Mouse (Mus musculus): Measurements from ENCODE around the gene Ddx18. TPM values are rescaled to one million over a fixed set of nuclear protein-coding genes. Genes with fewer than 3 reads are reported as not detected.

Ddx18 gene
- 57.7 TPM for polyA plus RNA-seq (2012; fragmentation: generic; extraction: Trizol)
- long read RNA-seq, experiment 1, transcript Ddx18-201 (13 exons, 2,258 nt), result major isoform, 33 of 65 reads
- long read RNA-seq, experiment 1, partial matches to known transcripts, result 30 of 65 reads
- long read RNA-seq, experiment 1, other reads (novel, unspliced or antisense), result 2 of 65 reads
- long read RNA-seq, experiment 2, transcript Ddx18-201 (13 exons, 2,258 nt), result major isoform, 133 of 155 reads
- long read RNA-seq, experiment 2, partial matches to known transcripts, result 10 of 155 reads
- long read RNA-seq, experiment 2, other reads (novel, unspliced or antisense), result 12 of 155 reads

DNA sequence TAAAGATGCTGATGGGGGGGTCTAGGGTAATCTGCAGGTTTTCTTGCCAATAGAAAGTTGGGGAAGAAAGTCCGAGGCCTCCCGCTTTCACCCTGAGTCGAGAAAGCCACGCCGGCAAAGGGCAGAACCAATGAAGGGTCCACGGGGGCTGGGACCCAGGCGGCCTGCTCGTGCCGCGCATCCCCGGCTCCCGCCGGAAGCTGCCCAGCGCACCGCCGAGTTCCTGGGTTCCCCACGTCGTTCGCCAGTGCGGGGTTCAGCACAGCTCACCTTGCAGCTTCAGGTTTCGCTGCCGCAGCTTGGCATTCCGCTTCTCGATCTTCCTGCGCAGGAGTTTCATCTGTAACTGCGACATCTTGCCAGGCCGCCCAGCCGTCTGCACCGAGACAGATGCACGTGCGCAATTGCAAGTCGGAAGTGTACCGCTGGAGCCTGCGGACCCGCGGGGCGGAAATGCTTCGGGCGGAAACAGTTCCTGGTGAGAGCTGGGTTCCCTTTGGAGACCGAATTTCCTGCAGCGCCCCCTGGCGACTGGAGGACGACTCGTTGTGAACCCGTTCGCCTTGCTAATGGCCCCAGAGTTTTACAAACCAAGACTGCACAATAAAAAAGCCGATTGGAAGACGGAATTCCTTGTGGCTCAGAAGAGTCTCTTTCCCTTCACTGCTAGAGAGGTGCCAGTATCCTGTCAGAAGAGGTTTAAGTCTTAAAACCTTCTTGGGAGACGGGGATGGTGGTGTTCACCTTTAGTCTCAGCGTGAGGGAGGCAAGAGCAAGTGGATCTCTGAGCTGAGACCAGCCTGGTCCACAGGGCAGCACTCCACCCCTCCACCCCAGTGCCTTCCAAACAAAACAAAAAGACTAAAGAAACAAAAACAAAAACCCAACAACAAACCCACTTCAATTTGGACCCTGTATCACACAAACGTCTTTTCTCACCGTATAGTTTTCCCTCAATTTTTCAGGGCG is at the start of gene Ddx18:
TSS of gene Ddx18 (minus strand) at position 469 of the 969 bp plus-strand sequence.
- Histone ChIP-seq H3K79me2 (ENCODE audit: control insufficient read depth, insufficient read depth) (peaks cover 38% of the 10 kb centered on the region), H3K36me3 (ENCODE audit: control insufficient read depth, insufficient read depth) (peaks cover 22% of the 10 kb centered on the region), H3K27me3 (ENCODE audit: control insufficient read depth, insufficient read depth, insufficient read length) (no peaks in the 10 kb centered on the region), H3K4me3 (ENCODE audit: insufficient read depth, poor library complexity, severe bottlenecking) (peak within 1 kb of the TSS; percentile 76), H3K79me3 (ENCODE audit: low read depth) (peaks cover 28% of the 10 kb centered on the region), H3ac (ENCODE audit: control insufficient read depth, insufficient read length, low read depth) (peak within 1 kb of the TSS; percentile 99)
- TF ChIP-seq CEBPB (IDR thresholded peaks at IDR 0.05; ENCODE audit: low read depth) (no peak), CTCF (IDR thresholded peaks at IDR 0.05; ENCODE audit: control insufficient read depth, insufficient read depth, insufficient read length) (peak; percentile 84), USF1 (IDR thresholded peaks at IDR 0.05; ENCODE audit: low read depth) (peak; percentile 14), MAX (IDR thresholded peaks at IDR 0.05) (peak; percentile 94)

DNA sequence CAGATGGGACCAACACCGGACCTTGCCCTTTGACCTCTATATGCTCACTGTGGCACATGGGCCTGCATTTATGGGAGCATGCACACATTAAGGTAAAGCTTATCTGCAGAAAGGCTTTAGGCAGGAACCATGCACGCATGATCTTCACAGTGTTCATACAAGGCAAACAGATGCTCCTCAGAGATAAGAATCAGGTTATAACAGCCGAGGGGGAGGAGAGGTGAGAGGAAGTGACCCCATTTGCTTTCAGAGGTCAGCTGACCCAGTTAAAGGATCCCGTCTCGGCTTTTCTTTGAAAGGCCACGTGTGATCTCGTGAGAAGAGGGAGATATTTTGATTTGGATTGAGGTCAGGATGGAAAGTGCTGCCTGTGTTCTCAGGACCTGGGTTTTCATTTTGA is 40.2 kb upstream of the Ddx18 start:
- Histone ChIP-seq H3K79me3 (ENCODE audit: low read depth) (no peaks in the 10 kb centered on the region), H3K79me2 (ENCODE audit: control insufficient read depth, insufficient read depth) (no peaks in the 10 kb centered on the region), H3K4me3 (ENCODE audit: insufficient read depth, poor library complexity, severe bottlenecking) (no peak overlapping the region), H3ac (ENCODE audit: control insufficient read depth, insufficient read length, low read depth) (no peak overlapping the region), H3K27me3 (ENCODE audit: control insufficient read depth, insufficient read depth, insufficient read length) (no peaks in the 10 kb centered on the region), H3K36me3 (ENCODE audit: control insufficient read depth, insufficient read depth) (no peaks in the 10 kb centered on the region)
- TF ChIP-seq CTCF (IDR thresholded peaks at IDR 0.05; ENCODE audit: control insufficient read depth, insufficient read depth, insufficient read length) (no peak), USF1 (IDR thresholded peaks at IDR 0.05; ENCODE audit: low read depth) (no peak), MYOD1 (IDR thresholded peaks at IDR 0.05; ENCODE audit: control insufficient read depth, insufficient read length, low read depth) (no peak)

GRCm38 (mm10) chr1:121605118-121605517 is 37.3 kb upstream of the Ddx18 start:
- no peak overlapping the region for H3K4me3 ChIP-seq (ENCODE audit: insufficient read depth, poor library complexity, severe bottlenecking)
- TF ChIP-seq FOSL1 (IDR thresholded peaks at IDR 0.05; ENCODE audit: insufficient read depth, low read length, poor library complexity, severe bottlenecking), result no peak
- no peak for TF ChIP-seq USF1 (IDR thresholded peaks at IDR 0.05; ENCODE audit: low read depth)
- TF ChIP-seq MYOG (IDR thresholded peaks at IDR 0.05; ENCODE audit: control insufficient read depth, extremely low read depth, insufficient read length), result no peak
- no peaks in the 10 kb centered on the region for H3K79me3 ChIP-seq (ENCODE audit: low read depth)
- no peaks in the 10 kb centered on the region for H3K79me2 ChIP-seq (ENCODE audit: control insufficient read depth, insufficient read depth)
- no peaks in the 10 kb centered on the region for H3K36me3 ChIP-seq (ENCODE audit: control insufficient read depth, insufficient read depth)
- no peaks in the 10 kb centered on the region for H3K27me3 ChIP-seq (ENCODE audit: control insufficient read depth, insufficient read depth, insufficient read length)
- no peak overlapping the region for H3ac ChIP-seq (ENCODE audit: control insufficient read depth, insufficient read length, low read depth)

GRCm38 (mm10) chr1:121601893-121602292 is 34.1 kb upstream of the Ddx18 start:
- TF ChIP-seq USF1 (IDR thresholded peaks at IDR 0.05; ENCODE audit: low read depth) (no peak), MAX (IDR thresholded peaks at IDR 0.05) (no peak), FOSL1 (IDR thresholded peaks at IDR 0.05; ENCODE audit: insufficient read depth, low read length, poor library complexity, severe bottlenecking) (no peak), CEBPB (IDR thresholded peaks at IDR 0.05; ENCODE audit: low read depth) (no peak), MYOG (IDR thresholded peaks at IDR 0.05; ENCODE audit: control insufficient read depth, extremely low read depth, insufficient read length) (no peak), CTCF (IDR thresholded peaks at IDR 0.05; ENCODE audit: control insufficient read depth, insufficient read depth, insufficient read length) (no peak), MYOD1 (IDR thresholded peaks at IDR 0.05; ENCODE audit: control insufficient read depth, insufficient read length, low read depth) (no peak)
- Histone ChIP-seq H3K79me2 (ENCODE audit: control insufficient read depth, insufficient read depth) (no peaks in the 10 kb centered on the region), H3K4me3 (ENCODE audit: insufficient read depth, poor library complexity, severe bottlenecking) (no peak overlapping the region), H3K36me3 (ENCODE audit: control insufficient read depth, insufficient read depth) (no peaks in the 10 kb centered on the region), H3K27me3 (ENCODE audit: control insufficient read depth, insufficient read depth, insufficient read length) (no peaks in the 10 kb centered on the region), H3K79me3 (ENCODE audit: low read depth) (no peaks in the 10 kb centered on the region), H3ac (ENCODE audit: control insufficient read depth, insufficient read length, low read depth) (no peak overlapping the region)

- no peak for TF ChIP-seq MAX (IDR thresholded peaks at IDR 0.05)
- no peak for TF ChIP-seq MYOD1 (IDR thresholded peaks at IDR 0.05; ENCODE audit: control insufficient read depth, insufficient read length, low read depth)
- TF ChIP-seq FOSL1 (IDR thresholded peaks at IDR 0.05; ENCODE audit: insufficient read depth, low read length, poor library complexity, severe bottlenecking), result no peak
- TF ChIP-seq MYOG (IDR thresholded peaks at IDR 0.05; ENCODE audit: control insufficient read depth, extremely low read depth, insufficient read length), result no peak
- no peak for TF ChIP-seq CTCF (IDR thresholded peaks at IDR 0.05; ENCODE audit: control insufficient read depth, insufficient read depth, insufficient read length)
- no peak for TF ChIP-seq CEBPB (IDR thresholded peaks at IDR 0.05; ENCODE audit: low read depth)
- TF ChIP-seq USF1 (IDR thresholded peaks at IDR 0.05; ENCODE audit: low read depth), result no peak
- Histone ChIP-seq H3K79me3 (ENCODE audit: low read depth) (no peaks in the 10 kb centered on the region), H3K4me3 (ENCODE audit: insufficient read depth, poor library complexity, severe bottlenecking) (no peak overlapping the region)
Observed at GRCm38 (mm10) chr1:121601084-121601483, 33.3 kb upstream of the Ddx18 start.

More at GRCm38 (mm10) chr1:121601084-121601483, 33.3 kb upstream of the Ddx18 start:
- H3ac ChIP-seq (ENCODE audit: control insufficient read depth, insufficient read length, low read depth), result no peak overlapping the region
- H3K36me3 ChIP-seq (ENCODE audit: control insufficient read depth, insufficient read depth), result no peaks in the 10 kb centered on the region
- H3K79me2 ChIP-seq (ENCODE audit: control insufficient read depth, insufficient read depth), result no peaks in the 10 kb centered on the region
- no peaks in the 10 kb centered on the region for H3K27me3 ChIP-seq (ENCODE audit: control insufficient read depth, insufficient read depth, insufficient read length)

Data from C2C12 (cell line).